9 mouse cellular contexts compared by ENCODE assay signal in genomic region chr13:20184239-20185033, GRCm38 (mm10).
DNase-seq lines count a peak whose midpoint lies in the region; ATAC-seq and TF ChIP-seq lines count a peak whose summit lies in the region.
"Had no signal": no experiment of that assay in that cellular context is flagged by ENCODE, and none has a peak within 500 bp of the region (broad histone marks: within the 10 kb centered on the region; RNA-seq: fewer than 3 reads in every experiment).

No protein-coding gene starts in this region.

- intact Hi-C loops in heart, postnatal 36 days (cut with DNase I): loop anchor here (1.0 to 5.0 kb wide), 4 partner anchors 48 to 147 kb away; partner anchors contain the start of gene Elmo1

- no peaks in the 10 kb centered on the region for H3K27me3 ChIP-seq in kidney, embryonic 15.5 days
- peaks cover 35% of the 10 kb centered on the region for H3K27me3 ChIP-seq in megakaryocyte, embryonic 14.5 days (replicated peaks)
- no peaks in the 10 kb centered on the region for H3K27me3 ChIP-seq in hindbrain, postnatal 0 days (ENCODE audit: insufficient read depth, low read length)
- no peaks in the 10 kb centered on the region for H3K27me3 ChIP-seq in limb, embryonic 10.5 days (ENCODE audit: low read depth, poor library complexity, severe bottlenecking)
- H3K27me3 ChIP-seq: limb, embryonic 15.5 days had no signal

- no peaks in the 10 kb centered on the region for H3K36me3 ChIP-seq in kidney, embryonic 15.5 days
- peaks cover 7% of the 10 kb centered on the region for H3K36me3 ChIP-seq in megakaryocyte, embryonic 14.5 days (replicated peaks; ENCODE audit: low read length)
- H3K36me3 ChIP-seq in hindbrain, postnatal 0 days (ENCODE audit: insufficient read depth, low read length): no peaks in the 10 kb centered on the region
- H3K36me3 ChIP-seq in limb, embryonic 10.5 days: no peaks in the 10 kb centered on the region
- H3K36me3 ChIP-seq: limb, embryonic 15.5 days had no signal

- no peak overlapping the region for H3K4me2 ChIP-seq in kidney, embryonic 15.5 days
- no peak overlapping the region for H3K4me2 ChIP-seq in hindbrain, postnatal 0 days (ENCODE audit: low read depth, low read length)
- H3K4me2 ChIP-seq: limb, embryonic 15.5 days had no signal

- H3K4me1 ChIP-seq in kidney, embryonic 15.5 days: peaks cover 30% of the 10 kb centered on the region
- peaks cover 86% of the 10 kb centered on the region for H3K4me1 ChIP-seq in megakaryocyte, embryonic 14.5 days
- H3K4me1 ChIP-seq in hindbrain, postnatal 0 days (ENCODE audit: insufficient read depth, low read length): peaks cover 17% of the 10 kb centered on the region
- H3K4me1 ChIP-seq in limb, embryonic 10.5 days: peaks cover 35% of the 10 kb centered on the region

- no peak for ATAC-seq in kidney, embryonic 15.5 days (replicated peaks; ENCODE audit: low FRiP score)
- no peak for ATAC-seq in hindbrain, postnatal 0 days

- no peaks in the 10 kb centered on the region for H3K9me3 ChIP-seq in kidney, embryonic 15.5 days (replicated peaks)
- no peaks in the 10 kb centered on the region for H3K9me3 ChIP-seq in megakaryocyte, embryonic 14.5 days
- H3K9me3 ChIP-seq in hindbrain, postnatal 0 days (ENCODE audit: low read length): no peaks in the 10 kb centered on the region
- H3K9me3 ChIP-seq in limb, embryonic 10.5 days (replicated peaks): no peaks in the 10 kb centered on the region
- H3K9me3 ChIP-seq: limb, embryonic 15.5 days had no signal

- no peak for TF ChIP-seq CTCF in hindbrain, postnatal 0 days (IDR thresholded peaks at IDR 0.05; ENCODE audit: low read depth)

- H3K9ac ChIP-seq in kidney, embryonic 15.5 days: no peak overlapping the region
- no peak overlapping the region for H3K9ac ChIP-seq in hindbrain, postnatal 0 days (replicated peaks; ENCODE audit: low read length)
- H3K9ac ChIP-seq: limb, embryonic 15.5 days had no signal

- WGBS in kidney, embryonic 15.5 days: 66% methylated on average over 13 of the region's 13 CpGs
- 67% methylated on average over 13 of the region's 13 CpGs for WGBS in hindbrain, postnatal 0 days
- WGBS in limb, embryonic 10.5 days: 82% methylated on average over 13 of the region's 13 CpGs

- peak; percentile 50 to 71 for DNase-seq in heart, adult 18-20 months
- DNase-seq in heart, postnatal 36 days: no peak
- DNase-seq in ZHBTc4 (ENCODE audit: low read depth, low spot score): peak; percentile 51
- DNase-seq in left cerebral cortex, adult 9 months (ENCODE audit: low spot score in 2 of 2): no peak
- no peak for DNase-seq in hindbrain, postnatal 0 days (ENCODE audit: low spot score)
- DNase-seq in limb, embryonic 10.5 days (ENCODE audit: low spot score): no peak

- 0 out of 2 replicates have a peak overlapping the region, but pooled peaks have one; percentile 11 for H3K4me3 ChIP-seq in kidney, embryonic 15.5 days (replicated peaks)
- peak overlapping the region; percentile 93 for H3K4me3 ChIP-seq in megakaryocyte, embryonic 14.5 days (replicated peaks)
- H3K4me3 ChIP-seq in hindbrain, postnatal 0 days (ENCODE audit: low read length): no peak overlapping the region
- no peak overlapping the region for H3K4me3 ChIP-seq in limb, embryonic 10.5 days
- H3K4me3 ChIP-seq: limb, embryonic 15.5 days had no signal

- H3K27ac ChIP-seq in kidney, embryonic 15.5 days: peak overlapping the region; percentile 73
- H3K27ac ChIP-seq in hindbrain, postnatal 0 days: no peak overlapping the region
- no peak overlapping the region for H3K27ac ChIP-seq in limb, embryonic 10.5 days

Comparison
In these comparisons a context has a peak if more than half of its experiments do, and no peak if none do; other contexts are left out.
1. DNase-seq: peak in heart, adult 18-20 months (2 of 2) and ZHBTc4 (single experiment); none in heart, postnatal 36 days (0 of 2), left cerebral cortex, adult 9 months (0 of 2), hindbrain, postnatal 0 days (single experiment) and limb, embryonic 10.5 days (single experiment).
2. H3K4me3 ChIP-seq: peak in kidney, embryonic 15.5 days (single experiment) and megakaryocyte, embryonic 14.5 days (single experiment); none in hindbrain, postnatal 0 days (single experiment) and limb, embryonic 10.5 days (single experiment).